Mouse (Mus musculus): ENCODE measurements around the gene Tmem165.

DNA sequence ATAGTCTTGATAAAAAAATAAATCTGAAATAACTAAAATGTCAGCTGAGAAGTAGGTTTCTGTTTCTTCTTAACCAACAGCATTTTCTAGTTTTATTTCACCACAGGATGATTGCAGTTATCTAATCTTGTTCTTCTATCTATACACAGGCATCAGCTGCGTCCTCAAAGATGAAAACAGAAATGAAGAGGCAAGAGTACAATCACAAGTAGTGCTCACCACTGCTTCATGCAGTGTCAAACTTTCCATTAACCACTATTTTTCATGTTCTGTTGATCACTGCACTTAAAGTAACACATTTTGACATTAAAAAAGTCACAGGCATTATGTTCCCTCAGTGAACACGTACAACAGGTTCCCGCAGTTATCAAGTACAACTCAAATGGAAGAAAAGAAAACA, 67.3 kb downstream of the Tmem165 start:
- TF ChIP-seq CTCF (IDR thresholded peaks at IDR 0.05; ENCODE audit: extremely low read depth, insufficient read depth, insufficient read length, insufficient replicate concordance) = no peak
- no peak for TF ChIP-seq POLR2A (IDR thresholded peaks at IDR 0.05; ENCODE audit: low read depth, low read length)
